Mouse (Mus musculus): ENCODE measurements around the gene Csf2rb.
A peak's percentile ranks its signal among the peaks of the same experiment; 100 is the strongest.
"Not testable (repeated sequence)": the region's sequence is repeated elsewhere in the genome, so short reads cannot be mapped to it uniquely, and the experiment has no call there.

Csf2rb gene

GRCm38 (mm10) chr15:78328520-78329097 is 3.1 kb downstream of the Csf2rb start:
- DNase-seq, result no peak

- not testable (repeated sequence) for DNase-seq
Measured at GRCm38 (mm10) chr15:78329972-78330371, 4.4 kb downstream of the Csf2rb start.

- DNase-seq, result no peak
Measured at GRCm38 (mm10) chr15:78330706-78331105, 5.2 kb downstream of the Csf2rb start.

GRCm38 (mm10) chr15:78331523-78332340 is 6.2 kb downstream of the Csf2rb start:
- no peak for DNase-seq

GRCm38 (mm10) chr15:78332981-78333380 is 7.4 kb downstream of the Csf2rb start:
- no peak for DNase-seq

GRCm38 (mm10) chr15:78334380-78334779 is 8.8 kb downstream of the Csf2rb start:
- DNase-seq, result no peak

- DNase-seq, result peak; percentile 61
Measured at GRCm38 (mm10) chr15:78339627-78340423, 14.3 kb downstream of the Csf2rb start.

GRCm38 (mm10) chr15:78340919-78341318 is 15.4 kb downstream of the Csf2rb start:
- not testable (repeated sequence) for DNase-seq

GRCm38 (mm10) chr15:78343683-78344082 is 18.1 kb downstream of the Csf2rb start:
- no peak for DNase-seq

- peak; percentile 32 for DNase-seq
Measured at GRCm38 (mm10) chr15:78344567-78344966, 19.0 kb downstream of the Csf2rb start.

- no peak for DNase-seq
Measured at GRCm38 (mm10) chr15:78351586-78352165, 26.1 kb downstream of the Csf2rb start.

- peak; percentile 64 for DNase-seq
Measured at GRCm38 (mm10) chr15:78354958-78355357, 29.4 kb downstream of the Csf2rb start.

- DNase-seq, result no peak
Measured at GRCm38 (mm10) chr15:78355548-78355947, 30.0 kb downstream of the Csf2rb start.

- DNase-seq, result no peak
Measured at GRCm38 (mm10) chr15:78365916-78366315, 40.4 kb downstream of the Csf2rb start.

- no peak for DNase-seq
Measured at GRCm38 (mm10) chr15:78366875-78367274, 41.3 kb downstream of the Csf2rb start.

GRCm38 (mm10) chr15:78367811-78368210 is 42.3 kb downstream of the Csf2rb start:
- no peak for DNase-seq

- peak; percentile 34 for DNase-seq
Measured at GRCm38 (mm10) chr15:78368926-78369346, 43.4 kb downstream of the Csf2rb start.

- DNase-seq, result no peak
Measured at GRCm38 (mm10) chr15:78369641-78370040, 44.1 kb downstream of the Csf2rb start.

- DNase-seq, result no peak
Measured at GRCm38 (mm10) chr15:78372796-78373195, 47.2 kb downstream of the Csf2rb start.

GRCm38 (mm10) chr15:78374204-78374603 is 48.7 kb downstream of the Csf2rb start:
- peak; percentile 19 for DNase-seq

- DNase-seq, result no peak
Measured at GRCm38 (mm10) chr15:78377859-78378258, 52.3 kb downstream of the Csf2rb start.

- no peak for DNase-seq
Measured at GRCm38 (mm10) chr15:78378556-78378955, 53.0 kb downstream of the Csf2rb start.

GRCm38 (mm10) chr15:78380208-78380607 is 54.7 kb downstream of the Csf2rb start:
- DNase-seq, result no peak

All from kidney, postnatal 14 days (tissue).